ENCODE assay signal across 9 mouse cellular contexts in genomic region chr9:119970763-119971656, GRCm38 (mm10). TPM values are rescaled to one million over a fixed set of nuclear protein-coding genes. Genes with fewer than 3 reads are reported as not detected.
A peak's percentile ranks its signal among the peaks of the same experiment; 100 is the strongest.
DNase-seq lines count a peak whose midpoint lies in the region; ATAC-seq and TF ChIP-seq lines count a peak whose summit lies in the region.
"Had no signal": no experiment of that assay in that cellular context is flagged by ENCODE, and none has a peak within 500 bp of the region (broad histone marks: within the 10 kb centered on the region; RNA-seq: fewer than 3 reads in every experiment).

No protein-coding gene starts in this region.

- H3K4me1 ChIP-seq in cerebellum, adult 2 months (ENCODE audit: control insufficient read depth, insufficient read depth, low read length): peaks cover 49% of the 10 kb centered on the region
- no peaks in the 10 kb centered on the region for H3K4me1 ChIP-seq in midbrain, embryonic 11.5 days (ENCODE audit: control insufficient read depth, insufficient read depth, low read length)
- 0 out of 2 replicates have a peak, but pooled peaks cover 6% of the 10 kb centered on the region for H3K4me1 ChIP-seq in thymus, adult 2 months (replicated peaks; ENCODE audit: control insufficient read depth, insufficient read depth, low read length)
- H3K4me1 ChIP-seq: embryonic facial prominence, embryonic 12.5 days had no signal

- WGBS in cerebellum, adult 2 months: 54% methylated on average over 7 of the region's 7 CpGs
- WGBS in midbrain, embryonic 11.5 days: 93% methylated on average over 7 of the region's 7 CpGs
- 95% methylated on average over 7 of the region's 7 CpGs for WGBS in thymus, adult 2 months

- H3K36me3 ChIP-seq in midbrain, embryonic 11.5 days (ENCODE audit: control insufficient read depth, insufficient read depth, low read length): peaks cover 3% of the 10 kb centered on the region; the same call in 1 of the 2 replicates
- peaks cover 41% of the 10 kb centered on the region for H3K36me3 ChIP-seq in thymus, adult 2 months (ENCODE audit: control insufficient read depth, insufficient read depth, low read length)

- intact Hi-C loops in gastrocnemius, adult 2 months (cut with DNase I): no loop called here

- no peaks in the 10 kb centered on the region for H3K9me3 ChIP-seq in midbrain, embryonic 11.5 days (ENCODE audit: control insufficient read depth, low read length)
- H3K9me3 ChIP-seq: embryonic facial prominence, embryonic 12.5 days had no signal

- no peak for TF ChIP-seq CTCF in gastrocnemius, adult 2 months (IDR thresholded peaks at IDR 0.05)
- TF ChIP-seq CTCF in cerebellum, adult 2 months (IDR thresholded peaks at IDR 0.05; ENCODE audit: borderline replicate concordance, insufficient read depth, low read depth, low read length): 0 out of 2 replicates have a peak, but pooled peaks have one; percentile 6
- no peak for TF ChIP-seq CTCF in thymus, adult 2 months (IDR thresholded peaks at IDR 0.05; ENCODE audit: borderline replicate concordance, control insufficient read depth, extremely low read depth, insufficient read depth, low read length, poor library complexity)

- H3K4me2 ChIP-seq in midbrain, embryonic 11.5 days: no peak overlapping the region
- H3K4me2 ChIP-seq: embryonic facial prominence, embryonic 12.5 days had no signal

- H3K9ac ChIP-seq in midbrain, embryonic 11.5 days (ENCODE audit: low read length): no peak overlapping the region
- H3K9ac ChIP-seq: embryonic facial prominence, embryonic 12.5 days had no signal

- peak overlapping the region; percentile 32 for H3K27ac ChIP-seq in gastrocnemius, adult 2 months
- H3K27ac ChIP-seq in cerebellum, adult 2 months (ENCODE audit: insufficient read depth, low read length): peak overlapping the region; percentile 12; the same call in 1 of the 2 replicates
- no peak overlapping the region for H3K27ac ChIP-seq in midbrain, embryonic 11.5 days (ENCODE audit: low read depth, low read length)
- H3K27ac ChIP-seq in thymus, adult 2 months (ENCODE audit: control insufficient read depth, insufficient read depth, low read length): no peak overlapping the region
- H3K27ac ChIP-seq: embryonic facial prominence, embryonic 12.5 days had no signal

- TF ChIP-seq POLR2A in cerebellum, adult 2 months (IDR thresholded peaks at IDR 0.05; ENCODE audit: borderline replicate concordance, insufficient read depth, low read length): no peak
- no peak for TF ChIP-seq POLR2A in thymus, adult 2 months (IDR thresholded peaks at IDR 0.05; ENCODE audit: control insufficient read depth, extremely low read depth, insufficient read depth, low read length, poor library complexity)

- H3K27me3 ChIP-seq in cerebellum, adult 2 months (ENCODE audit: control insufficient read depth, insufficient read depth, low read length): no peaks in the 10 kb centered on the region
- no peaks in the 10 kb centered on the region for H3K27me3 ChIP-seq in midbrain, embryonic 11.5 days (ENCODE audit: control insufficient read depth, insufficient read depth, low read length)
- no peaks in the 10 kb centered on the region for H3K27me3 ChIP-seq in thymus, adult 2 months (ENCODE audit: control insufficient read depth, insufficient read depth, low read length)
- H3K27me3 ChIP-seq: embryonic facial prominence, embryonic 12.5 days had no signal

- no peak for DNase-seq in gastrocnemius, adult 2 months
- no peak for DNase-seq in gastrocnemius, postnatal 10 days
- DNase-seq in 3134 (ENCODE audit: extremely low read depth, insufficient read length, low spot score): peak; percentile 51
- peak; percentile 87 to 88 for DNase-seq in cerebellum, adult 2 months
- peak; percentile 62 for DNase-seq in midbrain, embryonic 11.5 days (ENCODE audit: low spot score, missing footprints)
- DNase-seq in thymus, adult 2 months: no peak

- no peak overlapping the region for H3K4me3 ChIP-seq in gastrocnemius, adult 2 months
- H3K4me3 ChIP-seq in cerebellum, adult 2 months (replicated peaks; ENCODE audit: insufficient read depth, low read depth, low read length): no peak overlapping the region
- no peak overlapping the region for H3K4me3 ChIP-seq in midbrain, embryonic 11.5 days (ENCODE audit: low read depth, low read length)
- no peak overlapping the region for H3K4me3 ChIP-seq in thymus, adult 2 months (ENCODE audit: control insufficient read depth, insufficient read depth, low read length)
- H3K4me3 ChIP-seq: embryonic facial prominence, embryonic 12.5 days had no signal

- peak; percentile 8 to 25; a peak in 2 of 4 replicates for ATAC-seq in hematopoietic stem cell, adult 5-6 weeks (replicated peaks in 1 of 2; ENCODE audit: insufficient read depth in 1 of 2, low FRiP score in 2 of 2, low TSS enrichment in 1 of 2, low read depth in 1 of 2, poor library complexity in 2 of 2, severe bottlenecking in 2 of 2)
- no peak for ATAC-seq in midbrain, embryonic 11.5 days (ENCODE audit: low FRiP score)
- ATAC-seq in activated CD4-positive, CD25-positive, alpha-beta regulatory T cell, adult 4 months: no peak

RNA-seq across cellular contexts. Expression of gene Csrnp1, which starts 13.4 kb away (rescaled TPM):
- 10 to 100 TPM in 1 of 2 experiments, 1 to 10 TPM in 1; 5.9 to 12.0 TPM for total RNA-seq in gastrocnemius, adult 2 months (2021)
- 1 to 10 TPM; 2.6 to 3.4 TPM for total RNA-seq in gastrocnemius, postnatal 10 days (2021)
- 11.1 and 12.6 TPM in 2 replicates for polyA plus RNA-seq in cerebellum, adult 2 months (2012; rRNA removed)
- total RNA-seq in hematopoietic stem cell, adult 5-6 weeks (2017): 51.6 and 85.3 TPM in 2 replicates
- 0.34 and 0.67 TPM in 2 replicates for polyA plus RNA-seq in midbrain, embryonic 11.5 days (2014; fragmentation: Nextera tagmentation; extraction: Ambion mirVana)
- polyA plus RNA-seq in activated CD4-positive, CD25-positive, alpha-beta regulatory T cell, adult 4 months (2017; shearing (Covaris generic)): 10 to 100 TPM; 29.0 to 41.9 TPM
- polyA plus RNA-seq in thymus, adult 2 months (2012; rRNA removed): 283 and 325 TPM in 2 replicates

RNA-seq across cellular contexts. Expression of gene Ttc21a, which starts 33.6 kb away (rescaled TPM):
- total RNA-seq in gastrocnemius, adult 2 months (2021): not detected
- total RNA-seq in gastrocnemius, postnatal 10 days (2021): under 1 TPM in 1 of 2 experiments, not detected in 1; 0.11 TPM
- polyA plus RNA-seq in cerebellum, adult 2 months (2012; rRNA removed): 0.56 and 1.2 TPM in 2 replicates
- total RNA-seq in hematopoietic stem cell, adult 5-6 weeks (2017): 0.10 and 1.2 TPM in 2 replicates
- polyA plus RNA-seq in midbrain, embryonic 11.5 days (2014; fragmentation: Nextera tagmentation; extraction: Ambion mirVana): 0.10 and 0.20 TPM in 2 replicates
- not detected for polyA plus RNA-seq in activated CD4-positive, CD25-positive, alpha-beta regulatory T cell, adult 4 months (2017; shearing (Covaris generic))
- 0.18 and 0.29 TPM in 2 replicates for polyA plus RNA-seq in thymus, adult 2 months (2012; rRNA removed)

RNA-seq across cellular contexts. Expression of gene Gorasp1, which starts 33.6 kb away (rescaled TPM):
- total RNA-seq in gastrocnemius, adult 2 months (2021): 10 to 100 TPM; 20.5 to 21.4 TPM
- 10 to 100 TPM; 16.2 to 17.6 TPM for total RNA-seq in gastrocnemius, postnatal 10 days (2021)
- polyA plus RNA-seq in cerebellum, adult 2 months (2012; rRNA removed): 22.1 and 23.6 TPM in 2 replicates
- total RNA-seq in hematopoietic stem cell, adult 5-6 weeks (2017): 4.7 and 4.9 TPM in 2 replicates
- 16.4 and 18.4 TPM in 2 replicates for polyA plus RNA-seq in midbrain, embryonic 11.5 days (2014; fragmentation: Nextera tagmentation; extraction: Ambion mirVana)
- 1 to 10 TPM; 3.9 to 4.6 TPM for polyA plus RNA-seq in activated CD4-positive, CD25-positive, alpha-beta regulatory T cell, adult 4 months (2017; shearing (Covaris generic))
- 10.8 and 11.0 TPM in 2 replicates for polyA plus RNA-seq in thymus, adult 2 months (2012; rRNA removed)

RNA-seq across cellular contexts. Expression of gene Xirp1, which starts 52.4 kb away (rescaled TPM):
- total RNA-seq in gastrocnemius, adult 2 months (2021): 100 to 1,000 TPM in 1 of 2 experiments, 10 to 100 TPM in 1; 70.1 to 116 TPM
- total RNA-seq in gastrocnemius, postnatal 10 days (2021): 10 to 100 TPM; 58.2 to 84.6 TPM
- 0.03 and 0.05 TPM in 2 replicates for polyA plus RNA-seq in cerebellum, adult 2 months (2012; rRNA removed)
- total RNA-seq in hematopoietic stem cell, adult 5-6 weeks (2017): not detected in 2 replicates
- polyA plus RNA-seq in midbrain, embryonic 11.5 days (2014; fragmentation: Nextera tagmentation; extraction: Ambion mirVana): not detected in 2 replicates
- not detected for polyA plus RNA-seq in activated CD4-positive, CD25-positive, alpha-beta regulatory T cell, adult 4 months (2017; shearing (Covaris generic))
- polyA plus RNA-seq in thymus, adult 2 months (2012; rRNA removed): 0.24 and 2.3 TPM in 2 replicates

Comparison
In these comparisons a context has a peak if more than half of its experiments do, and no peak if none do; other contexts are left out.
1. DNase-seq: peak in 3134 (single experiment), cerebellum, adult 2 months (2 of 2) and midbrain, embryonic 11.5 days (single experiment); none in gastrocnemius, adult 2 months (single experiment), gastrocnemius, postnatal 10 days (single experiment) and thymus, adult 2 months (single experiment).
2. H3K27ac ChIP-seq: peak in gastrocnemius, adult 2 months (single experiment) and cerebellum, adult 2 months (single experiment); none in midbrain, embryonic 11.5 days (single experiment) and thymus, adult 2 months (single experiment).
3. ATAC-seq: peak in hematopoietic stem cell, adult 5-6 weeks (2 of 2); none in midbrain, embryonic 11.5 days (single experiment) and activated CD4-positive, CD25-positive, alpha-beta regulatory T cell, adult 4 months (single experiment).